Mouse (Mus musculus) ES-E14 (cell line): ENCODE results near the gene Rasgef1c. TPM values are rescaled to one million over a fixed set of nuclear protein-coding genes. Genes with fewer than 3 reads are reported as not detected.

Experiments
- DNase-seq: peaks from one replicate; pipeline ENCODE4 v3.0.0-alpha.2; 2013; ENCODE audit warnings: low read depth, low spot score
- H3K27ac ChIP-seq: 2 replicates; pipeline ENCODE4 v1.5.1; 2012; ENCODE audit warnings: low read depth, mild to moderate bottlenecking, low read length, moderate library complexity, mixed read lengths; ENCODE audit not compliant: poor library complexity, insufficient read depth, severe bottlenecking
- H3K36me3 ChIP-seq: 2 replicates; pipeline ENCODE4 v1.6.1; 2012; ENCODE audit warnings: mild to moderate bottlenecking, low read length, moderate library complexity, mixed read lengths; ENCODE audit not compliant: control insufficient read depth, poor library complexity, insufficient read depth, severe bottlenecking
- H3K4me1 ChIP-seq, 2 experiments: fragments of 150-350 bp in 1 of 2; sonication (generic) in 1 of 2; 2 replicates each; pipeline ENCODE4 v1.6.1; 2012; ENCODE audit warnings: low read length in 2 of 2, mild to moderate bottlenecking in 1 of 2, mixed read lengths in 1 of 2; ENCODE audit not compliant: control insufficient read depth in 2 of 2, insufficient read depth in 2 of 2, poor library complexity in 1 of 2
- H3K4me3 ChIP-seq, 2 experiments: fragments of 150-350 bp in 1 of 2; sonication (generic) in 1 of 2; 2 replicates each; pipeline ENCODE4 v1.5.1; 2012; ENCODE audit warnings: low read length in 2 of 2, low read depth in 1 of 2, mild to moderate bottlenecking in 1 of 2, mixed read lengths in 1 of 2; ENCODE audit not compliant: insufficient read depth in 1 of 2, poor library complexity in 1 of 2, severe bottlenecking in 1 of 2
- H3K9ac ChIP-seq: 2 replicates; pipeline ENCODE4 v1.6.1; 2012; ENCODE audit warnings: low read depth, mild to moderate bottlenecking, low read length, mixed read lengths; ENCODE audit not compliant: poor library complexity, insufficient read depth, severe bottlenecking
- H3K9me3 ChIP-seq: fragments of 150-350 bp; sonication (generic); 2 replicates; pipeline ENCODE4 v1.6.1; 2012; ENCODE audit warnings: low read depth, mild to moderate bottlenecking, low read length; ENCODE audit not compliant: control insufficient read depth, insufficient read depth
- CHD2 ChIP-seq: IDR thresholded peaks from 2 replicates; pipeline ENCODE4 v1.6.1; 2014; ENCODE audit warnings: mild to moderate bottlenecking, low read depth, low read length, inconsistent platforms
- HCFC1 ChIP-seq: IDR thresholded peaks from 2 replicates; pipeline ENCODE4 v1.6.1; 2012; ENCODE audit warnings: low read length, inconsistent platforms, borderline replicate concordance; ENCODE audit not compliant: insufficient read depth
- MAFK ChIP-seq: IDR thresholded peaks from 2 replicates; pipeline ENCODE4 v1.6.1; 2014; ENCODE audit warnings: mild to moderate bottlenecking, low read depth, low read length, inconsistent platforms; ENCODE audit not compliant: insufficient read depth
- ZC3H11A ChIP-seq: IDR thresholded peaks from 2 replicates; pipeline ENCODE4 v1.6.1; 2012; ENCODE audit warnings: low read depth, mild to moderate bottlenecking, inconsistent platforms, low read length, borderline replicate concordance
- ZNF384 ChIP-seq: IDR thresholded peaks from 2 replicates; pipeline ENCODE4 v1.6.1; 2012; ENCODE audit warnings: low read depth, low read length, inconsistent platforms
- in situ Hi-C, 2 experiments: fragments of 600-800 bp; cut with MboI; formaldehyde crosslinking; loops; one replicate each; pipeline ENCODE4 v1.15.1; 2025; ENCODE audit warnings: low sequenced_read_pairs in 2 of 2, inconsistent platforms in 1 of 2; ENCODE audit not compliant: unreplicated experiment in 2 of 2
- total RNA-seq: library from RNA; depleted of rRNA; stranded (reverse); fragments of 300-350 nt; gene quantifications from 2 replicates; pipeline ENCODE4 v1.2.3, GENCODE M21; 2012

Gene Rasgef1c
- total RNA-seq, 1 experiment = 0.76 TPM

- in situ Hi-C loops = no loop called here
- no peak overlapping the region for H3K9ac ChIP-seq
- peak; percentile 27 for DNase-seq
- H3K9me3 ChIP-seq = no peaks in the 10 kb centered on the region
- no peak for TF ChIP-seq ZNF384
- TF ChIP-seq MAFK = no peak
- no peak for TF ChIP-seq HCFC1
- H3K4me1 ChIP-seq = 0 out of 4 replicates have a peak, but pooled peaks cover 0 to 2% of the 10 kb centered on the region in 2 experiments
- no peaks in the 10 kb centered on the region for H3K36me3 ChIP-seq
- peak overlapping the region; percentile 74 to 88 for H3K4me3 ChIP-seq
- H3K27ac ChIP-seq = no peak overlapping the region; the same call in 1 of the 2 replicates
Measured at GRCm38 (mm10) chr11:49900962-49901658, 525 bp upstream of the Rasgef1c start.

GRCm38 (mm10) chr11:49903333-49903732 is 1.7 kb downstream of the Rasgef1c start:
- Histone ChIP-seq H3K36me3 (no peaks in the 10 kb centered on the region), H3K9ac (no peak overlapping the region), H3K4me1 (0 out of 4 replicates have a peak, but pooled peaks cover 0 to 2% of the 10 kb centered on the region in 2 experiments), H3K27ac (no peak overlapping the region), H3K4me3 (no peak overlapping the region), H3K9me3 (no peaks in the 10 kb centered on the region)
- peak; percentile 43 for DNase-seq
- in situ Hi-C loops = no loop called here
- no peak for TF ChIP-seq HCFC1
- TF ChIP-seq ZNF384 = no peak
- TF ChIP-seq ZC3H11A = no peak
- no peak for TF ChIP-seq CHD2
- TF ChIP-seq MAFK = no peak

- no peak for DNase-seq
- no peaks in the 10 kb centered on the region for H3K36me3 ChIP-seq
- H3K27ac ChIP-seq = no peak overlapping the region
- in situ Hi-C loops = no loop called here
- H3K9ac ChIP-seq = no peak overlapping the region
- H3K9me3 ChIP-seq = no peaks in the 10 kb centered on the region
- H3K4me3 ChIP-seq = no peak overlapping the region
- no peaks in the 10 kb centered on the region for H3K4me1 ChIP-seq
- TF ChIP-seq ZNF384 (no peak), HCFC1 (no peak), ZC3H11A (no peak), CHD2 (no peak), MAFK (no peak)
Measured at GRCm38 (mm10) chr11:49918521-49919180, 17.0 kb downstream of the Rasgef1c start.

- no peak for DNase-seq
- Histone ChIP-seq H3K4me1 (no peaks in the 10 kb centered on the region), H3K9me3 (no peaks in the 10 kb centered on the region), H3K9ac (no peak overlapping the region), H3K36me3 (no peaks in the 10 kb centered on the region), H3K4me3 (no peak overlapping the region), H3K27ac (no peak overlapping the region)
- in situ Hi-C loops = no loop called here
- TF ChIP-seq HCFC1 = no peak
- no peak for TF ChIP-seq MAFK
- TF ChIP-seq ZNF384 = no peak
- no peak for TF ChIP-seq CHD2
- TF ChIP-seq ZC3H11A = no peak
Measured at GRCm38 (mm10) chr11:49919304-49919703, 17.7 kb downstream of the Rasgef1c start.
